Mouse (Mus musculus): ENCODE measurements around the gene Fam184b.

DNA sequence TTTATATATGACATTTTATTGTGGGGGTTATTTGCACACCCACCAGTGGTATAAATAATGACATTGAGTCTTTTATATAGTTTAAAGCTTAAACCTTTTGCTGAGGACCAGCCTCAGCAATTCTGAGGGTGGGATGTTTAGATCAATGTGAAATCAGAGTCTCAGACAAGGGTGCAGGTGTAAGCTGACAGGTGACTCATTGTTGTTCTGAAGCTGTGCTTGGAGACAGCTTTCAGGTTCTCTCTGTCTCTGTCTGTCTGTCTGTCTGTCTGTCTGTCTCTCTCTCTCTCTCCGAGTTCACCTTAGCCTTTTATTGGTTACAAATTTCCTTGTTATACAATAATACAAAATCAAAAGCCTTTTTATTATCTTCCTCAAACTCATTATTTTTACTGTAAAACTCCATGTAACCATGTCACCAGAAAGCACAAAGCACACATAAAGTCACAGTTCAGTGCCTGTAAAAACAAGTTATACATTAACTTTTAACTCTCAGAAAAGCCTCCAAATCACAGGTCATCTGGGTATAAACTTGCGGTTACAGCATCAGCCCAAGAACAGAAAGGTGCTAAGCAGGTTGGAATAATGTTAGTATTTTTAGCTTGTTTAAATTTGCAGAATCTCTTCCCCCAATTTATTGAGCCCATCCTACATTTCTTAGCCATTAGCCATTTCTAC lies 11.8 kb upstream of the Fam184b start:
- TF ChIP-seq POLR2A (IDR thresholded peaks at IDR 0.05; ENCODE audit: borderline replicate concordance, extremely low read depth, insufficient read depth, insufficient read length, poor library complexity, severe bottlenecking) (no peak), CTCF (IDR thresholded peaks at IDR 0.05; ENCODE audit: borderline replicate concordance, extremely low read depth, insufficient read depth, insufficient read length) (no peak)
